Mouse (Mus musculus) midbrain, postnatal 0 days (tissue): ENCODE data around the gene Fam187b. TPM values are rescaled to one million over a fixed set of nuclear protein-coding genes. Genes with fewer than 3 reads are reported as not detected.

Experiments used
- ATAC-seq: fragments of 200-750 bp; cut with Nextera tagmentation; 2 replicates; pipeline ENCODE4 v1.8.0; 2017; ENCODE audit warnings: moderate number of reproducible peaks, mild to moderate bottlenecking, moderate TSS enrichment, moderate library complexity; ENCODE audit not compliant: low FRiP score
- DNase-seq: peaks from one replicate; pipeline ENCODE4 v3.0.0-alpha.2; 2015; ENCODE audit warnings: low spot score
- H3K27ac ChIP-seq: fragments of 300-500 bp; sonication (generic); 2 replicates; pipeline ENCODE4 v1.5.1; 2014; ENCODE audit warnings: low read depth, mild to moderate bottlenecking, low read length, mixed read lengths
- H3K27me3 ChIP-seq: fragments of 300-500 bp; sonication (generic); 2 replicates; pipeline ENCODE4 v1.6.1; 2014; ENCODE audit warnings: low read length, control low read depth, mixed read lengths; ENCODE audit not compliant: insufficient read depth
- H3K36me3 ChIP-seq: fragments of 300-500 bp; sonication (generic); 2 replicates; pipeline ENCODE4 v1.6.1; 2014; ENCODE audit warnings: low read length, control low read depth, mixed read lengths; ENCODE audit not compliant: insufficient read depth
- H3K4me1 ChIP-seq: fragments of 300-500 bp; sonication (generic); 2 replicates; pipeline ENCODE4 v1.6.1; 2014; ENCODE audit warnings: mild to moderate bottlenecking, control low read depth, antibody characterized with exemption, low read length, mixed read lengths; ENCODE audit not compliant: insufficient read depth
- H3K4me2 ChIP-seq: fragments of 300-500 bp; sonication (generic); 2 replicates; pipeline ENCODE4 v1.6.1; 2014; ENCODE audit warnings: low read depth, mild to moderate bottlenecking, low read length, mixed read lengths; ENCODE audit not compliant: poor library complexity, severe bottlenecking
- H3K4me3 ChIP-seq: fragments of 300-500 bp; sonication (generic); 2 replicates; pipeline ENCODE4 v1.5.1; 2014; ENCODE audit warnings: low read depth, mild to moderate bottlenecking, low read length, moderate library complexity
- H3K9ac ChIP-seq: fragments of 300-500 bp; sonication (generic); replicated peaks from 2 replicates; pipeline ENCODE4 v1.6.1; 2014; ENCODE audit warnings: mild to moderate bottlenecking, low read length, moderate library complexity, mixed read lengths; ENCODE audit not compliant: poor library complexity, severe bottlenecking
- H3K9me3 ChIP-seq: fragments of 300-500 bp; sonication (generic); 2 replicates; pipeline ENCODE4 v1.6.1; 2016; ENCODE audit warnings: low read length, control low read depth
- CTCF ChIP-seq: IDR thresholded peaks from 2 replicates; pipeline ENCODE4 v1.5.1; 2016; ENCODE audit warnings: antibody characterized with exemption, mild to moderate bottlenecking
- WGBS: fragments of 180-500 bp; shearing (Covaris S2); extraction: QIAGEN DNeasy Blood & Tissue Kit; methylation state at CpG from one replicate; pipeline ENCODE4 v1.1.7; 2014; 5-methylcytosine and 5-hydroxymethylcytosine counted together
- polyA plus RNA-seq: library from polyadenylated mRNA; unstranded; fragments of >200 nt; fragmentation: Nextera tagmentation; extraction: Ambion mirVana; gene quantifications from 2 replicates; pipeline ENCODE4 v1.2.1, GENCODE M21; 2015
- total RNA-seq: library from RNA; depleted of rRNA; stranded (reverse); fragments of >200 nt; gene quantifications from 2 replicates; pipeline ENCODE4 v1.2.3, GENCODE M21; 2014

Gene Fam187b
- total and polyA plus RNA-seq, 2 experiments from 2014 or later: 0.85 to 0.88 TPM

DNA sequence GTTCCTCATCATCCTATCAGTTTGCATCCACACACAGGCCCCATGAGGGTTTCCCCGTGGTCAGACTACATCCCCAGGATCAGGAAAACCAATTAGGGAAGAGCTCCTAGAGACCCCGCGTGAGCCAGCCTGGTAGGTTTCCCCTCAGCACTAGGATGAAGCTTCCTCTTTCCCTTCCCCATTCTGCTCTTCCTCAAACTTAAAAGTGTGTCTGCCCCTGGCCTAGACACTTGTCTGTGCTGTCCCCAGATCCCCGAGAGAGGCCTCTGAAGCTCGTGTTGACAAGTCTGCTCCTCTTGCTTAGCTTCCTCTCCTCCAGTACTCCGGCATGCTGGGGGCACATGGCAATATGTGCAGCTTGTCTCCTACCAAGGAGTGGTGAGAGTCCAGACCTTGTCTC, 20.1 kb upstream of the Fam187b start:
- TF ChIP-seq CTCF: no peak
- Histone ChIP-seq H3K4me2 (no peak overlapping the region), H3K9me3 (no peaks in the 10 kb centered on the region), H3K4me1 (peaks cover 9% of the 10 kb centered on the region; the same call in 1 of the 2 replicates), H3K4me3 (no peak overlapping the region), H3K27ac (no peak overlapping the region), H3K9ac (no peak overlapping the region), H3K36me3 (peaks cover 27% of the 10 kb centered on the region), H3K27me3 (no peaks in the 10 kb centered on the region)
- WGBS: 90% methylated on average over 6 of the region's 6 CpGs
- no peak for DNase-seq
- no peak for ATAC-seq

DNA sequence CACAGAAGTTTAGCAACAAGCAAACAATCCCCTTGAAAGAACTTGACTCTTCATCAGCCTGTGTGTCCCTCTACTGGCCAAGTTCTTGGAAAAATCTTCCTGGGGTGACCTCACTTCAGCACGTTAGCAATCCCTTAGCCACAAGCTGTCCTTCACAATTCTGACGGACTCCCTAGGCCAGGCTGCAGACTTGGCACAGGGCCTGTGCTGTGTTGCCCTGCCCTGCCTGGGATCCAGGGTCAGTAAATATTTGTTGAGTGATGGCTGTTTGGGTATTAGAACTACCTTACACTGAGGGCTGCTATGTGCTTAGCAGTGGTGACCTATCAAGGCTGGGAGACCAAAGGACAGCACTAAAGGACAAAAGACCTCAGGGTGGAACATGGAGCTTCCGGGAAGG, 19.6 kb upstream of the Fam187b start:
- WGBS: 72% methylated on average over 3 of the region's 3 CpGs
- Histone ChIP-seq H3K4me2 (no peak overlapping the region), H3K9me3 (no peaks in the 10 kb centered on the region), H3K9ac (no peak overlapping the region), H3K27me3 (no peaks in the 10 kb centered on the region), H3K27ac (no peak overlapping the region), H3K36me3 (peaks cover 29% of the 10 kb centered on the region), H3K4me3 (no peak overlapping the region), H3K4me1 (peaks cover 12% of the 10 kb centered on the region; the same call in 1 of the 2 replicates)
- no peak for DNase-seq
- no peak for ATAC-seq
- TF ChIP-seq CTCF: peak; percentile 36

DNA sequence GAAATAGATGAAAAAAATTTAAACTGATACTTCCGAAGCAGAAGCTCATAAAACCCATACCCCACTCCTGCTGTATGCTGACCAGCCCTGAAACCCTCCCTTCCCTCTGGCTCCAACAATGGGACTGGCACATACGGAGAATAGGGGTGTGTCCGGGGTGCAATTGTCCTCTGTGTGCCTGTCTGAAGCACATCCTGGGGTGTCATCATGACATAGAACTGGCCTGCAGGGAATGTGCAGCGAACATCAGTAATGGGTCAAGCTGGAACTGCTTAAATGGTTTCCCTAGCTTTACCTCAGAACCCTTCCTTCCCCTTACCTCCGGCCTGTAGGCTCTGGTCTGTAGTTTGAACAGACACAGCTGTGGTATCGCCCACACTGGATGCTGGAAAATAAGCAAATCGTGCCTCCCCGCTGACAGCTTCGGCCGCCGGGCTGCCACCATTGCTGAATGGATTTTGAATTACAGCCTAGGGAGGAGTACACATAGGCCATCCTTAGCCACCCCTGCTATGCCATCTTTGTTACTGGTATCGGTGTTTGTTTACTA, 18.5 kb upstream of the Fam187b start:
- 85% methylated on average over 12 of the region's 12 CpGs for WGBS
- TF ChIP-seq CTCF: no peak
- H3K9me3 ChIP-seq: no peaks in the 10 kb centered on the region
- peak overlapping the region; percentile 99; the same call in 1 of the 2 replicates for H3K9ac ChIP-seq
- ATAC-seq (no peak), DNase-seq (no peak)
- H3K36me3 ChIP-seq: peaks cover 29% of the 10 kb centered on the region
- H3K4me1 ChIP-seq: peaks cover 12% of the 10 kb centered on the region; the same call in 1 of the 2 replicates
- H3K4me2 ChIP-seq: peak overlapping the region; percentile 90
- no peaks in the 10 kb centered on the region for H3K27me3 ChIP-seq
- H3K27ac ChIP-seq: no peak overlapping the region
- H3K4me3 ChIP-seq: peak overlapping the region; percentile 92

DNA sequence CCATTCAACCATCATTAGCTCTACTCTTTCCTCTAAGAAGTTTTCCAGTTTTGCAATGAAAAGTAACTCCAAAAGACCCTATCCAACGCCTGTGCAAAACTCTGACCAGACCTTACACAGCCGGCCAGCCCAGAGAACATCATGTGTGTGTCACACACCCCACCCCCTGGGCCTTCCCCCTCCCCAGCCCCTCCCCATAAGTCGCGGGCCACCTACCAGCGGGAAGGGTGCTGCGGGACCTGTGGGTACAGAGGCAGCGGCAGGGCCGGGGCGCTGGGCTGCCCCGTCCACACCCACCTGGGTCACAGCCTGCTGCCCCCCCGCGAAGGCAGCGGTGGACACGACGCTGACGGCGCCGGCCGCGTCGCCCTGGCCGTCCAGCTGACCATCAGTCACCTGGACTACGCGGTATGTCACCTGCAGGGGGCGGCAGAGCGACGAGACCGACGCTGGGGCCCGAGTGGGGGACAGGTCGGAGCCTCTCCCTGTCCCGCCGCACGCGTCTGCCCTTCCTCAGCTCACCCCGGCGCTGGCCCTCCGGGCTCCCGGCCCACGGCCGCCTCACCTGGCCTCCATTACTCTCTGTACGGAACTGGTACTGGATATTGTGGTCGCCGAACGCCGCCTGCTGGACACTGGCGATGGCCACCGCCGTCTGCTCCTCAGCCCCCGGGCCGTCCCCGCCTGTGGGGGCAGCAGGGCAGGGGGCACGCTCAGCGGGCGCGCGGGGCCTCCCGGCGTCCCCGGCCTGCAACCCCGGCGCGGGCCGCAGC, 17.8 kb upstream of the Fam187b start:
- Histone ChIP-seq H3K4me2 (peak overlapping the region; percentile 90), H3K27me3 (no peaks in the 10 kb centered on the region), H3K27ac (peak overlapping the region; percentile 97), H3K9me3 (no peaks in the 10 kb centered on the region), H3K36me3 (peaks cover 29% of the 10 kb centered on the region), H3K4me1 (peaks cover 12% of the 10 kb centered on the region; the same call in 1 of the 2 replicates), H3K9ac (peak overlapping the region; percentile 99), H3K4me3 (peak overlapping the region; percentile 92)
- ATAC-seq: peak; percentile 59
- peak; percentile 82 for DNase-seq
- peak; percentile 80 for TF ChIP-seq CTCF
- WGBS: 3% methylated on average over 62 of the region's 64 CpGs

DNA sequence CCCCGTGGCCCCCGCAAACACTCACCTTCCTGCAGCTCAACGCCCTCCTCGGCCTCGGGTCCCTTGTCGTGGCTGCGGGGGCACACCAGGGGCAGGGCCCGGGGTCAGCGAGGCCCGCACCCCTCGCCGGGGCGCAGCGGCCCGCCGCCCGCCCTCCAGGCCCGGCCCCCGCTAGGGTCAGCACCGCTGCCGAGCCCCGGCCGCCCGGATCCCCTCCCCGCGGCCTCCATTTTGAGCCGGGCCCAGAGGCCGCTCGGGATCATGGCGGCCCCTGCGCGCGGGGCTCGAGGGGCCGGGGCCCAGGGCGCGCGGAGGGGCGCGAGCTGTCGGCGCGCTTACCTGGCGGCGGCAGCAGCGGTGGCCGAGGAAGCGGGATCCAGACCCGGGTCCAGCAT, 17.2 kb upstream of the Fam187b start:
- 0% methylated on average over 17 of the region's 49 CpGs for WGBS
- H3K4me3 ChIP-seq: peak overlapping the region; percentile 92
- H3K9ac ChIP-seq: peak overlapping the region; percentile 99
- no peaks in the 10 kb centered on the region for H3K27me3 ChIP-seq
- peaks cover 29% of the 10 kb centered on the region for H3K36me3 ChIP-seq
- DNase-seq (no peak), ATAC-seq (peak; percentile 55)
- peak overlapping the region; percentile 97 for H3K27ac ChIP-seq
- H3K9me3 ChIP-seq: no peaks in the 10 kb centered on the region
- H3K4me2 ChIP-seq: peak overlapping the region; percentile 90
- H3K4me1 ChIP-seq: peaks cover 12% of the 10 kb centered on the region; the same call in 1 of the 2 replicates
- no peak for TF ChIP-seq CTCF
